Mouse (Mus musculus) bone marrow macrophage, adult 2 months (primary cell): ENCODE results near the gene Plpp3. TPM values are rescaled to one million over a fixed set of nuclear protein-coding genes. Genes with fewer than 3 reads are reported as not detected.

ENCODE experiments used
- H3K27ac ChIP-seq: 2 replicates; pipeline ENCODE4 v1.5.1; 2012; ENCODE audit warnings: low read depth, low read length; ENCODE audit not compliant: insufficient read depth
- H3K4me1 ChIP-seq: 2 replicates; pipeline ENCODE4 v1.6.1; 2012; ENCODE audit warnings: low read length; ENCODE audit not compliant: control insufficient read depth, insufficient read depth
- H3K4me3 ChIP-seq: 2 replicates; pipeline ENCODE4 v1.5.1; 2012; ENCODE audit warnings: mild to moderate bottlenecking, low read length, moderate library complexity; ENCODE audit not compliant: insufficient read depth
- CTCF ChIP-seq: IDR thresholded peaks from 2 replicates; pipeline ENCODE4 v1.5.1; 2012; ENCODE audit warnings: low read depth, mild to moderate bottlenecking, low read length, moderate library complexity
- POLR2A ChIP-seq: IDR thresholded peaks from 2 replicates; pipeline ENCODE4 v1.6.1; 2012; ENCODE audit warnings: mild to moderate bottlenecking, low read depth, low read length, borderline replicate concordance
- polyA plus RNA-seq: library from polyadenylated mRNA; stranded (reverse); fragments of >200 nt; gene quantifications from 2 replicates; pipeline ENCODE4 v1.2.4, GENCODE M21; 2012; ENCODE audit not compliant: missing spikeins, insufficient read depth, insufficient read length

Gene Plpp3
- 0.43 and 0.58 TPM in 2 replicates for polyA plus RNA-seq

GRCm38 (mm10) chr4:105157276-105158168, at the start of gene Plpp3:
Gene Plpp3, plus strand, starts transcription at chr4:105157347.
- Histone ChIP-seq H3K4me1 (peaks cover 4% of the 10 kb centered on the region), H3K27ac (no peak within 1 kb of the TSS), H3K4me3 (peak within 1 kb of the TSS; percentile 72)
- no peak for TF ChIP-seq CTCF
- no peak for TF ChIP-seq POLR2A

- peaks cover 8% of the 10 kb centered on the region for H3K4me1 ChIP-seq
- no peak overlapping the region for H3K4me3 ChIP-seq
- TF ChIP-seq POLR2A (no peak), CTCF (no peak)
- H3K27ac ChIP-seq, result no peak overlapping the region
Measured at GRCm38 (mm10) chr4:105107943-105108640, 49.1 kb upstream of the Plpp3 start.

GRCm38 (mm10) chr4:105108641-105109198, 48.4 kb upstream of the Plpp3 start:
- no peak for TF ChIP-seq POLR2A
- TF ChIP-seq CTCF, result no peak
- Histone ChIP-seq H3K4me1 (peaks cover 8% of the 10 kb centered on the region), H3K27ac (no peak overlapping the region), H3K4me3 (peak overlapping the region; percentile 73)

DNA sequence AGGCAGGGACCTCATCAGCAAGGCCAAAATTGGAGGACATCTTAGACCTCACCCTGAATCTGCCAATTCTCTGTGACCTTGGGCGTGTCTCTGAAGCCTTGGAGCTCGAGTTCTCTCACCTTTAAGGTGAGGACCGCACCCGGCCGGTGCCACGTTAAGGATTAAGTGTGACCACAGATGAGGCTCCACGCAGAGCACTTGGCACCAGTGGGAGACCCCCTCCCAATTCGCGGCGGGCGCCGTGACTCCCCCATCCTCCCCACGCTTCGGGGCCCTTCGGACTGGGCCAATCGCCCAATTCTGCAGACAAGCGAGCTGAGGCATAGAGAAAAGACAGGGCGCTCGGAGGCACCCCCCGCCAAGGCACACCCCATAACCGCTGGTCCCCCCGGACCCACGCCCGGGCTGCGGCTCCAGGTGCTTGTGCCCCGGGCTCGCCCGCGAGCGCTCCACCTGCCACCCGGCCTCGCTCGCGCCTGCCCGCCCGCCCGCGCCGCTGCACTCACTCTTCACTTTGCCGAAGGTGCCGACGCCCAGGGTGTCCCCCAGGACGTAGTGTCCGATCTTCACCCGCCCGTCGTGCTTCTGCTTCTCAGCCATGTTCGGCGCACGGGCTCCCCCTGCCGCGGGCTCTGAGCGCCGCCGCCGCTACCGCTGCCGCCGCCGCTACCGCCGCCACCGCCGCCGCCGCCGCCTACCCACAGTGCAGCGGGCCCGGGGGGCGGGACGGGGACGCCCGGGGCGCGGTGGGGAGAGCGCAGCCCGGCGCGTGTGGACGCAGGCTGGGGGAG, 47.8 kb upstream of the Plpp3 start, which contains the start of gene Prkaa2:
Prkaa2 (minus strand) TSS at position 692 of the 791 bp plus-strand sequence.
- H3K27ac ChIP-seq, result no peak within 1 kb of the TSS
- H3K4me1 ChIP-seq, result peaks cover 8% of the 10 kb centered on the region
- TF ChIP-seq POLR2A (no peak), CTCF (no peak)
- peak within 1 kb of the TSS; percentile 73 for H3K4me3 ChIP-seq

DNA sequence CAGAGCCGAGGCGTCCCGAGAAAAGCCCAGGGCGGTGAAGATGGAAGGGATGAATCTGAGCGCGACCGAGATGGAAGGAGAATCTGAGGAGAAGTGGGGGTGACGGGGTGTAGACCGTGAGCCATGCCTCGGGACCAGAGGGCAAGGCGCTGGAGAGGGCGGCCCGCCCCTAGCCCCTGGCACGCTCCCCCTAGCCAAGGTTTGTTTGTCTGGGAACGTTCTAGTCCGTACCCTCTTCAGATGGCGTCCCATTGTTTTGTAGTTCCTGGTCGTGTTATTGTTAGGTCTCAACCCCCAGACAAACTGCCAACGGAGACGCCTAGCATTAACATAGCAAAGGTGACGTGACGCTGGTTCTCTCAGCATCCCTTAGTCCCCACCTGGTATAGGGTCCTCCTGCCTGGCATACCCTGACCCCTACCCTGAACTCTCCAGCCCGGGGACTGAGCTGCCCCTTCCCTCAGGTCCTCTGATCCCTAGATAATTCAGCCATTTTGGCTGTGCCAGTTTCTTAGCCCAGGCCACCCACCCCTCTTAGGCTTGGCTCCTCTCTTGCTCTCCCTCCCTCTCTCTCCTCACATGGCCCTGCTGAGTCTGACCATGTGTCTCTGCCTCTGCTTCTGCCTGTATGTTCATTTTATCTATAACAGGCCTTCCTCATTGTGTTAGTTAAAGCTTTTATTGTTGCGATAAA, 47.0 kb upstream of the Plpp3 start:
- Histone ChIP-seq H3K27ac (no peak overlapping the region), H3K4me3 (peak overlapping the region; percentile 73), H3K4me1 (peaks cover 8% of the 10 kb centered on the region)
- TF ChIP-seq CTCF (no peak), POLR2A (no peak)

GRCm38 (mm10) chr4:105110684-105111035, 46.5 kb upstream of the Plpp3 start:
- Histone ChIP-seq H3K27ac (no peak overlapping the region), H3K4me3 (peak overlapping the region; percentile 73; the same call in 1 of the 2 replicates), H3K4me1 (peaks cover 8% of the 10 kb centered on the region)
- no peak for TF ChIP-seq POLR2A
- TF ChIP-seq CTCF, result no peak

- H3K4me3 ChIP-seq, result no peak overlapping the region
- peaks cover 8% of the 10 kb centered on the region for H3K4me1 ChIP-seq
- TF ChIP-seq CTCF, result no peak
- no peak for TF ChIP-seq POLR2A
- H3K27ac ChIP-seq, result no peak overlapping the region
Measured at GRCm38 (mm10) chr4:105111770-105112169, 45.4 kb upstream of the Plpp3 start.

GRCm38 (mm10) chr4:105113042-105113441, 44.1 kb upstream of the Plpp3 start:
- H3K27ac ChIP-seq, result no peak overlapping the region
- H3K4me1 ChIP-seq, result peaks cover 8% of the 10 kb centered on the region
- TF ChIP-seq CTCF, result no peak
- no peak for TF ChIP-seq POLR2A
- no peak overlapping the region for H3K4me3 ChIP-seq
